Mouse (Mus musculus): Measurements from ENCODE around the gene Myo10.
A peak's percentile ranks its signal among the peaks of the same experiment; 100 is the strongest.

Myo10 gene

DNA sequence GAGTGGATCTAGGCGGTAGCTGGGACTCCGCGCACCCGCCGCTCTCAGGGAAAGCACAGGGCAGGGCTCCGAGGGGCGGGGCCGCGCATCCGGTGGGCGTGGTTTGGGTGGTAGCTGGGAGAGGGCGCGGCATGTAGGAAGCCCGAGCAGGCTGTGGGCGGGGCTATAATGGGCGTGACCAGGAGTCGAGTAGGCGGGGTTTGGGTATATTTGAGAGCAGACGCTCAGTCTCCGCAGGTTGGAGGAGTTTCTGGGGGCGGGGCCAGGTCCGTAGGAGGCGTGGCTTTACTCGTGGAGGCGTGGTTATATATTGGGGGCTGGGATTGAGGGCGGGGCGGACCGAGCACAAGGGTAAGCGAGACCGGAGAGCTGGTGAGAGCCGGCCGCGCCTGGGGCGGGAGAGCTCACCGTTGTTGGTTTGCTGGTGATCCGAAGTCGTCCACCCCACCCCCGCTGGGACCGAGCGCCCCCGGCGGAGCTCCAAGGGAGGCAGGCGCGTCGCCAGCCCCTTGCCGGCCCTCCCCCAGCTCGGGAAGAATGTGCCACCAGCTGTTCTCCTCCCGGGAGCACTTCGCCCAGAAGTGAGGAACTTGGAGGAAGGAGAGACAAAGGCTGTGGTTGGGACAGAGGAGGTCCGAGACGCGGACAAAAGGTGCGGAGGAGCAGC is at the start of gene Myo10:
TSS of gene Myo10 (plus strand) at position 326 of the 667 bp plus-strand sequence.
- DNase-seq (ENCODE audit: low read depth, low spot score) = peak; percentile 95

DNA sequence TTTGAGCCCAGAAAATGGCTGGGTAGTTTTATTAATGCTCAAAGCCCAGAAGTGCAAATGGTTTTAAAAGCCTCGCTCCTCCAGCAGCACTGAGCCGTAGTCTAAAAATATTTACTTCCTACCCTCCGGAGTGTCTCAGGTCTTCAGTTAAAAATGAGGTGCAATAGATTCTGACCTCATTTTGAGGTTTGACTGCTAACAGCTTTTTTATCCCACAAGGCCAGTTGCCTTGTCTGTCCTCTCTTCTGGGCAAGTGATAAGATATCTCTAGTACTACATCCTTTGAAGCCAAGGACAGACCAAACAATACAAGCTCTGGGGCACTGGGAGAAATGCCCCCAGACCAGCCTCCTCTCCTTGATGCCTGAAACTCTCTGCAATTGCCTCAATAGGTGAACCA is 49.2 kb upstream of the Myo10 start:
- no peak for DNase-seq (ENCODE audit: low read depth, low spot score)

DNA sequence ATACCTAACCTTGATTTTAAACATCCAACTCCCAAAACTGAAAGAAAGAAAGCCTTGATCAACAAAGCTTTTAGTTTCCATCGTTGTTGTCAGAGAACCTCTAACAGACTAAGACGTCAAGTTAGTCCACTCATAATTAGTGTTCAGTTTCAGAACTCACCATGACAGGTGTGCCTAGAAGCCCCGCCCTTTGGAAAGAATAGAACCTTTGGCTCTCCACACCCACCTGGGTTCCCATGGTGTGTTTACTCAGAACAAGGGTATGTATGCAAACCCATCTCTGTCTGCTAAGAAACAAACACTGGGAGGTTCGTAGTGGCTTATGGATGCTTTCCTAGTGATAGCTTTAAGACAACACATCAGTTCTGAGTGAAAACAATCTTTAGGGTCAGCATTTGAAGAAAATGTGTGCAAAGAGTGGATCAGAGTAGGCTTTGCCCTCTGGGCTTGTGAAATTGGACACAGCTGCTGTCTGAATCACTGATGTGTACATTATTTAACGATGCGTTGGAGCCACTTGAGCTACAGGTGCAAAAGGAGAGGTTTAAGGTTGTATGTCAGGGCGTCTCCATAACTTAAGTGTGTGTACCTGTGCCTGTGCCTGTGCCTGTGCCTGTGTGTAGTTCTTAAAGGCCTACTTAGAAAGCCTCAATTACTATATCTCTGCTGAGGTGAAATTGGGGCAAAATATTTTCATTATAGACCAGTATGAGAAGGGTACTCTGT is 48.3 kb upstream of the Myo10 start:
- no peak for DNase-seq (ENCODE audit: low read depth, low spot score)

DNA sequence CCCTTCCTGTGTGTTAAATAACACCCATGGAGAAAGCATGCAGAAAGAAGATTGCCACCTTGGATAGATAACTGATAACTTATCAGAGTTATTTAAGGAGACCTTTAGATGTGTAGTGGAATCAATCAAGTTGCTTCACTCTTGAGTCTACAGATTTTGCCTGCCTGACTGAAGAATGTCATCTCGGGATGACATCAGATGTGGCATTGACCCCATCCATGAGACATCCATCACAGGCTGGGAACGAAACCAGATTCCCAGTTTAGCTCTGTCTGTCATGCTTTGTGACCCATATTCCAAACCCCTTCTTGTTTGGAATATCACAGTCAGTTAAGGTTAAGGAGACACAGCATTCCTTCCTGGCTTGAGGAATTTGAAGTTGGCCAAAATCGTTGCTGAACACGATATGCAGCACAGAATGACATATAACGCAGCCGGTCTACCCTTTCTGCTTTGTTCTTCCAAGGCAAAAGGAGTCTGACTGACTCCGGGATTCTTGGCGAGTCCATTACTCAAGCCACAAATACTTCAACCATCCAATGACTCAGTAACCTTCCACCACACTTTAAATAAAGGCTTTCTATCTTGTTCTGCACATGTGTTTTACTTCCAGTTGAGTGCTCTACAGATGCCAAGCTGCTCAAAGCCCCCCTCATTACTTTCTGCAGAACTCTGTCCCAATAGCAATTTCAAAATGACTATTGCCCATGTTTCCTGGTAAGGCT is 44.8 kb upstream of the Myo10 start:
- no peak for DNase-seq (ENCODE audit: low read depth, low spot score)

DNA sequence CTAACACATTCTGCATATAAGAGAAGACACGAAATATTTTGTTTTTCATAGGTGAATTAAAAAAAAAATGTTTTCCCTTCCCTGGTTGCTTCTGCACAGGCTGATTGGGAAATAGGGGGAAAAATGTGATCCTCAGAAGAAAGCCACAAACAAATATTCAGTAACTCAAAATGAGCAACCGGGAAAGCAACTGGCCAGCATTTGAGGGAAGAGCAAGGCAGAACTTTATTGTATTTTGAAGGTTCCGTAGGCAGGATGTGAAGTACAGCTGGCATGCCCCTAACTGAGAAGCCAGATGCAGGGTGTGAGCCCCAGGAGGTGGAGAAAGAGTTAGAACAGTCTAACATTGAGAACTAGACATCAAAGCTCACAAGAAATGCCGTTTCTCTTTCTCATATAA is 44.0 kb upstream of the Myo10 start:
- no peak for DNase-seq (ENCODE audit: low read depth, low spot score)

DNA sequence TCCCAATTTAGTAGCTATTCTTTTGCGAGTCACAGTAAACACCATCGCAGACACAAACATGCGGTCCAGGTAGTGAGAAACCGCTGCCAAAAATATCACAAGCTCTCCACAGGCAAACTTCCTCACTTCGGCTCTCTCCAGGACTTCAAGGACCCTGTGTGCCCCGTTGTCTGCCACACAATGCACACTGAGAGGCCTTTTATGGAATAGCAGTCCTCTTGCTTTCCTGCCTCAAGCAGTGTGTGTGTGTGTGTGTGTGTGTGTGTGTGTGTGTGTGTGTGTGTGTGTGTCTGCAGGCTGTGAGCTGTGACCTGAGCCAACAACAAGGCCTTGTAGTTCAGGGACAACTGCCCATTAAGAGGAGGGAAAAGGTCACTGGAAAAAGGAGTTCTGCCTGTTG is 41.6 kb upstream of the Myo10 start:
- DNase-seq (ENCODE audit: low read depth, low spot score) = no peak

DNA sequence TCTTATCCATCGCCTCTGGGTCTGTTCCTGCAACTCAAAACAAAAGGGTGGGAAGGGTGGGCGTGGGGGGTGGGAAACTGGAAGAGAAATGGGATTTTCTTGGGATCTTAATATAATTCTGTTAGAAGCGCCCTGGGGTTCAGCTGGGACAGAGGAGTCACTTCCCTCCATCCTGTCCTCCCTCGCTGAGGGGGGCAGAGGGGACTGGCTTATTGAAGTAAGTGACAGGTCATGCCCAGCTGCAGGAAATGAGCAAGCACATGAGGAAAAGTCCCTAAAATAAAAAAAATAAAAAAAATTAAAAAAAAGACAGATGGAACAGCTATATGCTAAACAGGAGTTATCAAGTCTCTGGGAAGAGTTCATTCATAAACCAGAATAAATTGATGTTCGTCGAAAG is 40.3 kb upstream of the Myo10 start:
- DNase-seq (ENCODE audit: low read depth, low spot score) = no peak

DNA sequence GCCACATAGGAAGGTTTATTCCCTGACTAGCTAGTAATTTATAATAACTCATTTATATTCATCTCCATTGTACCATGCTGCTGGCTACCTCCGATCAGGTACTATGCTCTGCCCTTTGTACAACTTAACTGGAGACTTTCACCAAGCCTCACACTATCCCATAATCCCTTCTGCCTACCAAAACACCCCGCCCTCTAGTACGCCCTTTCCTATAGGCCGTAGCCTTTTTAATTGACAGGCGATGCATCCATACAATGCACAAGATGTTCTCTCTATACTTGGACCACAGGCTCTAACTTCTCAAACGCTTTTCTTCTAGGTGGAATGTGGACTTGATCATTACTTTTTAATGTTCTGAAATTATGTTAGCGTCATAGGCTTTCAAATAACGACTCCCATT is 39.0 kb upstream of the Myo10 start:
- no peak for DNase-seq (ENCODE audit: low read depth, low spot score)

DNA sequence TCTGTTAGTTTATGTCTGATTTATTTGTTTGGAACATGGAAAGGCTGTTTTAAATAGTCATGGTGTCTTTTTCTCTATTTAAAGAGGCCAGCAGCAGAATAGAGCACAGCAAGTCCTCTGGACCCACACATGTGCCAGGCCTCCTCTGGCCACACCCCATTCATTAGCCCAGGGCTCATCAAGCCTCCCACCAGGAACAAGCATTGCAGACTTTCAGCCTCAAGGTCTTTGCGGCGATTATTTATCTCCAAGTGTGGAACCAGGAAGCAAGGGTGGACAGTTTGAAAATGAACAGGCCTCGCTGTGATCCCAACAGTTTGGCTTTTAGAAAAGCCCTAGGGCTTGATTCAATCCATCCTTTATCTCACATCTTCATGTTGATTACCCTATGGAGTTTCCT is 35.5 kb upstream of the Myo10 start:
- DNase-seq (ENCODE audit: low read depth, low spot score) = no peak

DNA sequence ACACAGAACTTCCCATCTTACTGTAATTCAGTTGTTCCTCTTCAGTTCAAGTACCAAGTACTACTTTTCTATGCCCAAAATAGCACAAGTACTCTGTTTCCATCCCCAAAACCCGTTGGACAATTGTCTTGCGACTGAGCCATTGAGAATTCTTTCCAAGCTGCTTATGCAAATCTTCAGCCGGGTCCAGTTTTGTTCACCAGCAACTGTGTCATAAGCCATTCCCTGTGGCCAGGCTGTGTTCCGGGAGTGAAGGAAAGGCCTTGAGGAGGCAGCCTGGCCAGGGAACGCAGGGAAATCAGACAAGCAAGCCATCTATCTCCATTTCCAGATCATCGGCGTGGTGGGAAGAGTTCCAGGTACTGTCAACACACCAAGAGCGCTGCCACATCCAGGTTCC is 34.4 kb upstream of the Myo10 start:
- no peak for DNase-seq (ENCODE audit: low read depth, low spot score)

DNA sequence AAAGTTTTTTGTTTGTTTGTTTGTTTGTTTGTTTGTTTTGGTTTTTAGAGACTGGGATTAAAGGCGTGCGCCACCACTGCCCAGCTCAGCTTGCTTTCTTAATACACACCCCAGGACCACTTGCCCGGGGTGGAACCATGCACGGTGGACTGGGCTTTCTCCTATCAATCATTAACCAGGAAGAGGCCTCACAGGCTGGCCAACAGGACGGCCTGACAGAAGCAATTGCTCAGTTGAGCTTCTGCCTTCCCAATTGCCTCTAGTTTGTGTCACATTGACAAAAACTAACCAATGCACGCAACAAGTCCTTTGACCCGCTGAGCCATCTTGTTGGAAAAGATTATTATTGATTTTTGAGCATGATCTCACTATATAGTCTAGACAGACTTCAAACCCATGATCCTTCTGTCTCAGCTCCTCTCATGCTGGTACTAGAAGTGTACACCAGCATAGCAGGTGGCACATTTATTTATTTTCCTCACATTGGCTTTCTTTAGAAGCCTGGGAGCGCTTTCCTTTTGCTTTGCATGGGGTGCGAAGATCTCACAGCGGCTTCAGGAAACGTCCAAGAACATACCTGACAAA is 32.9 kb upstream of the Myo10 start:
- no peak for DNase-seq (ENCODE audit: low read depth, low spot score)

DNA sequence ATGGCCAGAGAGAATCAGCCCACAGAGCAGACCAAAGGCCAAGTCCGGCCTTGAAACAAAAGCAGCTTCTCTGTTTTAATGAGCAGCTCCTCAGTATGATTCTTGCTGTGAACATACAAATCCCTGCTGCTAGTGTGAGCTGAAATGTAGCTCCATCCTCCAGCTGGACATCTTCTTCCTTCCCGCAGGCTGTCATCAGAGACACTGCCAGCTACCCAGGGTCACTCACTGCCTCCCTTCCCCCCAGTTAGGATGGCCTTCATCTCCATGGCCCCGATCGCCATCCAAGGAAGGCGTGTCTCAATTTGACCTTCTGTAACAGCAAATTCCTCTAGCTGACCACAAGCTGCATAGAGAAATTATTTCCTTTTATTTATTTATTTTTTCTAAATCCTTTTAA is 32.4 kb upstream of the Myo10 start:
- DNase-seq (ENCODE audit: low read depth, low spot score) = no peak

DNA sequence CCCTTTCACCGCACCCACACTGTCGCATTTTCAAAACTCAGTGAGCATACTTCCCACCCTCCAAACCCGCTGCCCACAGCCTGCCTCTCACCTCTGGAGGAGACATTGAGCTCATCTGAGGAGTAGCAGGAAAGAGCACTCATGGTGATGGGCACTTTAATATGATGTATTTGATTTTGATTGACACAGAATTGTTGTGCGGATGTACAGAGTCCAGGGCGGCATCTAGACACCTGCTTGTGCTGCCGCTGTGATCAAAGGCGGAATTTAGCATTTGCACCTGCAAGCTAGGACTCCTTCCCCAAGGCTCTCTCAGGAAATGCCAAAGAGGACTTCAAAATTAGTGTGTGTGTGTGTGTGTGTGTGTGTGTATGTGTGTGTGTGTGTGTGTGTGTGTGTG is 31.4 kb upstream of the Myo10 start:
- DNase-seq (ENCODE audit: low read depth, low spot score) = no peak

DNA sequence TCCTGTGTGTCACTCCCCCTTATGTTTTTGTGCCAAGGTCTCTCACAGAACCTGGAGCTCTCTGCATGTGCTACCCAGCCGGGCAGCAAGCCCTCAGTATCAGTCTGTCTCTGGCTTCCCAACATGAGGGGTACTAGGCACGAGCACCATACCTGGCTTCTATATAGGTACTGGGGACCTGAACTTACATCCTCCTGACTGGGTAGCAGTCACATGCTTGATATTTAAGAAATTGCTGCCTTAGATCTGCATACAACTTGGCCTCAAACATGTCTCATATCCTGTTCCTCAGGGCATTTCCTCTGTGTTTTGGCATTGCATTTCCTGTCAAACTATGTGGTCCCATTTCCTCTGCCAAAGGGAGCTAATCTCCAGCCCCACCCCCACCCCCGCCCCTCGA is 30.4 kb upstream of the Myo10 start:
- DNase-seq (ENCODE audit: low read depth, low spot score) = no peak

DNA sequence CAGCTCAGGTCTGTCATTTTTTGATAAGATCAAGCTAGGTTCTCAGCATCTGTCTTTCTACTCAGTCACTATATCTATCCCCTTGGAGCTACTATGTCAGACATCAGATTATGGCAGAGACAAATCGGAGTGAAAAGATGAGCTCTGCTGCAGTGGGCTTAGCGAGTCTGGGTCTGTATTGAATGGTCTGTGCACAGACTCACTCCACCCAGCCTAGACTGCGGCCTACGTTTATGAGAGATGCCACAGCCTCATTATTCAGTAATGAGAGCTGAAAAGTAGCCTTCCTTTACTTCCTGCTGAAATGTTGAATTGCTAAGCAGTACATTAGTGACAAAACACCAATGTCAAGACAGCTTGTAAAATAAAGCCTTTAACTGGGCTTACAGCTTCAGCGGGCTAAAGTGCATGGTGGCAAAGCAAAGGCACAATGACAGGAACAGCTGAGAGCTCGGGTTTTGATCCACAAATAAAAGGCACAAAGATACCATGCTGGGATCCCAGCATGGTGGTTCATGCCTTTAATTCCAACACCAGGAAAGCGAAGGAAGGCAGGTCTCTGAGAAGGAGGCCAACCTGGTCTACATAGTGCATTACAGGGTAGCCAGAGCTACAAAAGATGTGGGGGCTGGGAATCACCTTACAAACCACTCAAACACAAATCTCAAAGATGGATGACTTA is 28.7 kb upstream of the Myo10 start:
- no peak for DNase-seq (ENCODE audit: low read depth, low spot score)

DNA sequence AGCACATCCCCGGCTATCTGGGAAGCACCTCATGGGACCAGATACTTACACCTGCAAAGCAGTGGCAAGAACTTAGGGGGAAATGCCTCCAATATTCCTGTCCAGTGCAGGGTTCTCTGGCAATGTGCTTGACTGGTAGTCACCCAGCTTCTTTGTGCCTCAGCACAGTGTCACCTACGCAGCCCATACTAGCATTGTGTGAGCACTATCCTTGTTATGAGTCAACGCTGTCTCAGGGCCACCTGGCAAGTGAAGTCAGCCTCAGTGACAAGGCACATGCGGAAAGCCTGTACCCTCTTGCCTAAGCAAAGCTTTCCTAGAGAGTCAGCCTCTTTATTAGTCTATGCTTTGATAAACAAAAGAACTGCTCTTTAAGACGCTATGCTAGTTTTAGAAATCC is 24.0 kb upstream of the Myo10 start:
- no peak for DNase-seq (ENCODE audit: low read depth, low spot score)

DNA sequence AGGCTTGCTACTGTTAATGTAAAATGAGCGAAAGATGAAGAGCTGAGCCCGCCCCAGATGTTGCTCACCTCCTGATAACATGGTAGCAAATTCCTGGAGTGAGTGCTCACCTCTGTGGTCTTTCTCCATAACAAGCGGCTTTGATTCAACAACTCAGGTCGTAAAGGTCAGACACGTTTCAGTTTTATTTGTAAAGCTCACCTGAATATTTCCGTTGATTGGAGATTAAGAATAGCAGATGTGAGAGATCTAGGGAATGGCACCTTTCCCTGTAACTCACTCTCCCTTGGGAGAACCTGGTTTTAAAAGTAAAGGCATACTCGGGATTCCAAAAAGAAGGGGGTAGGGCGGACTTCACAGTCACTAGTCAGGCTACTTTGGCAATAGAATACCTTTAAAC is 20.0 kb upstream of the Myo10 start:
- no peak for DNase-seq (ENCODE audit: low read depth, low spot score)

DNA sequence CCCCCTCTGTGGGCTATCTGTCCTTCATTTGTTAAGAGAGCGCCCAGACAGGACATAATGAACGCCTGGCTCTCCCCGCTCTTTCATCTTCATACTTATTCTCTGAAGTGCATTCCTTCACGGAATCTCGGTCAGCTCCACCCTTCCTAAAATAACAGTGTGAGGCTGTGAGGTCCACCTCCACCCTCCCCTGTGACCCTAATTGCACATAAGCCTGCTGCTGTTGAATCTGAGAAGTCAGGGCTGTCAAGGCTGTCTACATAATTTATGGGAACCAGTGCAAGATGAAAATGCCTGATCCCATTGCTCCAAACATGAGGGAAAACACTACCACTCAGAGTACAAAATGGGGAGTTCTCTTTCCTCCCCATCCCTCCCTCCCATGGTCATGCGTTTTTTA is 19.0 kb upstream of the Myo10 start:
- no peak for DNase-seq (ENCODE audit: low read depth, low spot score)

DNA sequence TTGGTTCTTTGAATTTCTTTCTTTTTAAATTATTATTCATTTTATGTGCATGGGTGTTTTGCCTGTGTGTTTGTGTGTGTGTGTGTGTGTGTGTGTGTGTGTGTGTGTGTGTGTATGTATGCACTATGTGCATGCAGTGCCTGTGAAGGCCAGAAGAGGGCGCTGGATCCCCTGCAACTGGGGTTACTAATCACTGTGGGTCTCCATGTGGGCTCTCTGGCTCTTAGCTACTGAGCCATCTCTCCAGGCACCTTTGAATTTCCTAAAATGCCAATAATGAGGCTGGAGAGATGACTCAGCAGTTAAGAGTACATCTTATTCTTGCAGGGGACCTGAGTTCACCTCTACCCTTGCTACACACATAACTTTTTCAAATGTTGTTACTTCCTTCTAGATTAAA is 18.1 kb upstream of the Myo10 start:
- peak; percentile 4 for DNase-seq (ENCODE audit: low read depth, low spot score)

DNA sequence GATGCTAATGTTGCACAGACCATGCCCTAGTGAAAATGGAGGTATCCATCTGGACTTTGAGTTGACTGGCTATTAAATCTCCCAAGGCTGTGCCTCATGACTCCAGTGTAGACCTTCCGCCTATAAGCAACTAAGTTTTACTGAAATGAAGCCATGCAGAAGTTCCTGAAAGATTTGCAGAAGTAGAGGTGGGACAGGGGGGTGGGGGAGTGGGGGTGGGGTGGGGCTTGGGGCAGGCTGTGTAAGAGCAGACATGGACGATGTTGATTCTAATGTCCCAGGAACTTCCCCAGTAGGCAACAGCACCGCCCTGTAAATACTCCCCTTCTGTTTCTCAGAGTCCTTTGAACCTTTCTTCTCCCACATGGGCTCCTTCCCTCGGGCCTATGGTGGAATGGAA is 16.9 kb upstream of the Myo10 start:
- DNase-seq (ENCODE audit: low read depth, low spot score) = no peak

DNA sequence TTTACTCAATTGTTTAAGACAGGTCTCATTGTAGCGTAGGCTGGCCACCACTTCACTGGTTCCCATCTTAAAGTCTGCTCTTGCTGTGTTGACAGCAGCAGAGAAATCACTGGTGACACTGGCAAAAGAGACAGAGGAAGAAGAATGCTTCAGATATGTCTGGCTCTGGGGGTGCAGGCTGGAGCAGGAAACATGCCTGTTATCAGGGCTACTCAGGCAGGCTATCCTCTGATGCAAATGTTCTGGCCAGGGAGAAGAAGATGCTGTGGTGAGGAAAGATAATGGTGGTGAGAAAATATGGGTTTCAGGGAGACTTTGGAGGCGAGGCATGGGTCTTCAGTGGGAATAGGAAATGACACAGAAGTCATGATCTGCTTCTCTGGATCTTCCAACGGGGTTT is 13.6 kb upstream of the Myo10 start:
- no peak for DNase-seq (ENCODE audit: low read depth, low spot score)

DNA sequence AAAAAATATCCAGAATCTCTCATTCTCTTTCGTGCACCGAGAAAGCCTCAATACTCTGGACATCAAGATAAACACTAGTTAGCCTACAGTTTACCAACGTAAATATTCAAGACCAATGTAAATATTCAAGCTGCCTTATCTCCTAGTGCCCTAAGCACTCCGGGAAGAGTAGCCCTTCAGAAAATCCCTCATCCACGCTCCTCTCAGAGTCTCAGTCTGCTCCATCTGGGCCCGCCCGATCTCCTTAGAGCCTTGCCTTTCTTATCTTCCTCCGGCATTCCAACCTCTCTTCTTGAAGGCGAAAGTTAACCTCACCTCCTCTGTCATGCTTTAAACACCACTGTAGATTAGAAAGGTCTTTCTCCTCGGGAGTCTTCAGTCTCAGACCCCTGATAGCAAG is 13.1 kb upstream of the Myo10 start:
- no peak for DNase-seq (ENCODE audit: low read depth, low spot score)
